Mouse (Mus musculus) megakaryocyte, embryonic 14.5 days (primary cell): Measurements from ENCODE around the gene Arhgap22.

Experiments
- FLI1 ChIP-seq: IDR thresholded peaks from 2 replicates; pipeline ENCODE4 v1.6.1; 2012; ENCODE audit warnings: low read length, inconsistent platforms, mixed read lengths
- GATA1 ChIP-seq: IDR thresholded peaks from 3 replicates; pipeline ENCODE4 v1.6.1; 2012; ENCODE audit warnings: mixed read lengths, low read length, inconsistent platforms, borderline replicate concordance

DNA sequence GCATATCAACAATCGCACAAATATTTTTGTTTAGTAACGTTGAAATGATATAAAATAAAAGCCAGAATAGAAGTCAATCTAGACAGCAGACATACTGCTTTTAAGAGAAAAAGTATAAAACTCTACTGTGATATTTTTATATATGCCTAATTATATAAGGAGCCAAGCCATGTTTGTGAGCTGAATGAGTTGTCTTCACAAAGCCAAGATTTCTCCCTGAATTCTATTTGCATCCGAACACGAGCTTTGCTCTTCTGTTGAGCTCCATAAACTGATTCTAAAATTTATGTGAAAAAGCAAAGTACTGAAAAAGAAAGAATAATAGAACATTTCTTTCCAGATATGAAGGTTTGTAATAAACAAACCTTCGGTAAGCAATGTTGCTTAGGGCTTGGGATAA lies 33.7 kb upstream of the Arhgap22 start:
- TF ChIP-seq FLI1 = no peak
- no peak for TF ChIP-seq GATA1
